Mouse (Mus musculus): ENCODE data around the gene Gm21188.
"Not testable (repeated sequence)": the region's sequence is repeated elsewhere in the genome, so short reads cannot be mapped to it uniquely, and the experiment has no call there.

DNA sequence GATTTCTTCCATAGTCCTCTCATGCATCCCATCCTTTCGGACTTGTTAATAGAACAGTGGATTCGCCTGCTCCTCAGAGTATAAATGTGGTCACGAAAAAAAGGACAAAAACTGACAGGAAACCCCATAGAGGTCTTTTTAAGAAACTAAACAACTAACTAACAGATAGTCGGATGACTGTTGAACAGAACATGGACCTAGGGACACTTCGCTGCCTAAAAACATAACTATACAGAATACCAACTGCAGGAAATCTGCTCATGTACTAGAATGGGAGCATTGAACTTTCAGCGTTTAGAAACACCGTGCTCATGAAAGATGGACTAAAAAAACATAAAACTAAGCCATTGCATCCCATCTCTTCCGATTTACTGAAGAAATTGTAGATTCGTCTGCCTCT, 27.4 kb downstream of the Gm21188 start:
- not testable (repeated sequence) for TF ChIP-seq CTCF, EP300 (IDR thresholded peaks at IDR 0.05; ENCODE audit: low read depth)

All from heart, postnatal 0 days (tissue).